Mouse (Mus musculus): ENCODE data around the gene Gm21985. TPM values are rescaled to one million over a fixed set of nuclear protein-coding genes. Genes with fewer than 3 reads are reported as not detected.

Gene Gm21985
- total and polyA plus RNA-seq, 3 experiments, result 0.42 to 1.1 TPM; not detected in 1

GRCm38 (mm10) chr2:112266780-112267179, 666 bp downstream of the Gm21985 start:
- no peaks in the 10 kb centered on the region for H3K27me3 ChIP-seq (ENCODE audit: control insufficient read depth, insufficient read depth, low read length)
- TF ChIP-seq CTCF (IDR thresholded peaks at IDR 0.05), result no peak
- TF ChIP-seq EP300 (IDR thresholded peaks at IDR 0.05; ENCODE audit: insufficient read depth, low read depth, low read length), result no peak
- no peak for TF ChIP-seq POLR2A (IDR thresholded peaks at IDR 0.05; ENCODE audit: insufficient read depth, low read depth, low read length)
- 1% methylated on average over 10 of the region's 10 CpGs for WGBS
- H3K4me3 ChIP-seq, result peak overlapping the region; percentile 67
- no peaks in the 10 kb centered on the region; the same call in 1 of the 2 replicates for H3K79me2 ChIP-seq (replicated peaks; ENCODE audit: control insufficient read depth, insufficient read depth, low read length)
- H3K27ac ChIP-seq, result peak overlapping the region; percentile 99
- H3K4me1 ChIP-seq (ENCODE audit: control insufficient read depth, insufficient read depth, low read length), result peaks cover 8% of the 10 kb centered on the region
- peak; percentile 54 for DNase-seq
- intact Hi-C loops (cut with DNase I), result loop anchor here (2.0 to 10.0 kb wide), 4 partner anchors 16 to 218 kb away; partner anchors contain the start of genes Chrm5 and Emc7
- H3K36me3 ChIP-seq (ENCODE audit: control insufficient read depth, insufficient read depth, low read length), result peaks cover 13% of the 10 kb centered on the region
- H3K9ac ChIP-seq (ENCODE audit: low read depth, low read length), result peak overlapping the region; percentile 75

GRCm38 (mm10) chr2:112267547-112268269, 1.6 kb downstream of the Gm21985 start:
- Histone ChIP-seq H3K4me1 (ENCODE audit: control insufficient read depth, insufficient read depth, low read length) (peaks cover 8% of the 10 kb centered on the region), H3K27me3 (ENCODE audit: control insufficient read depth, insufficient read depth, low read length) (no peaks in the 10 kb centered on the region), H3K9ac (ENCODE audit: low read depth, low read length) (no peak overlapping the region), H3K36me3 (ENCODE audit: control insufficient read depth, insufficient read depth, low read length) (peaks cover 16% of the 10 kb centered on the region), H3K79me2 (replicated peaks; ENCODE audit: control insufficient read depth, insufficient read depth, low read length) (no peaks in the 10 kb centered on the region; the same call in 1 of the 2 replicates), H3K4me3 (peak overlapping the region; percentile 67), H3K27ac (peak overlapping the region; percentile 99)
- TF ChIP-seq POLR2A (IDR thresholded peaks at IDR 0.05; ENCODE audit: insufficient read depth, low read depth, low read length), result no peak
- TF ChIP-seq EP300 (IDR thresholded peaks at IDR 0.05; ENCODE audit: insufficient read depth, low read depth, low read length), result no peak
- 12% methylated on average over 8 of the region's 8 CpGs for WGBS
- intact Hi-C loops (cut with DNase I), result loop anchor here (2.0 to 10.0 kb wide), 4 partner anchors 15 to 217 kb away; partner anchors contain the start of genes Chrm5 and Emc7
- no peak for DNase-seq

DNA sequence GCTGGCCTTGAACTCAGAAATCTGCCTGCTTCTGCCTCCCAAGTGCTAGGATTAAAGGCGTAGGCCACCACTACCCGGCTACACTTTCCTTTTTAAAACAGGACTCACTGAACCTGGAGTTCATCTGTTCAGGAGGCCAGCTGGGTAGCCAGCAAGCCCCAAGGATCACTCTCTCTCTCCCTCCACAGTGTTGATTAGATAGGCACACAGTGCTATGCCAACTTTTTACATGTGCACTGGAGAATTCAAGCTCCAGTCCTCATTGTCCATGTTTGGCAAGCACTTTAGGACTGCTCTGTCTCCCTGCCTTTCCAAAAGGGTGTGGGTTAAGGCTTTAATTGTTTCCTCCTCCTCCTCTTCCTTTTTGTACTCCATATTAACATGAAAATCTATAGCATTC, 3.9 kb downstream of the Gm21985 start:
- Histone ChIP-seq H3K27me3 (ENCODE audit: control insufficient read depth, insufficient read depth, low read length) (no peaks in the 10 kb centered on the region), H3K27ac (peak overlapping the region; percentile 30), H3K79me2 (replicated peaks; ENCODE audit: control insufficient read depth, insufficient read depth, low read length) (peaks cover 2% of the 10 kb centered on the region; the same call in 1 of the 2 replicates), H3K36me3 (ENCODE audit: control insufficient read depth, insufficient read depth, low read length) (peaks cover 16% of the 10 kb centered on the region), H3K9ac (ENCODE audit: low read depth, low read length) (no peak overlapping the region), H3K4me3 (no peak overlapping the region), H3K4me1 (ENCODE audit: control insufficient read depth, insufficient read depth, low read length) (peaks cover 9% of the 10 kb centered on the region)
- DNase-seq, result peak in 1 of 2 experiments; percentile 46
- TF ChIP-seq EP300 (IDR thresholded peaks at IDR 0.05; ENCODE audit: insufficient read depth, low read depth, low read length) (no peak), POLR2A (IDR thresholded peaks at IDR 0.05; ENCODE audit: insufficient read depth, low read depth, low read length) (no peak), CTCF (IDR thresholded peaks at IDR 0.05) (no peak)
- intact Hi-C loops (cut with DNase I), result no loop called here
- 34% methylated on average over 2 of the region's 2 CpGs for WGBS

- TF ChIP-seq POLR2A (IDR thresholded peaks at IDR 0.05; ENCODE audit: insufficient read depth, low read depth, low read length) (no peak), EP300 (IDR thresholded peaks at IDR 0.05; ENCODE audit: insufficient read depth, low read depth, low read length) (no peak), CTCF (IDR thresholded peaks at IDR 0.05) (no peak)
- peaks cover 9% of the 10 kb centered on the region for H3K4me1 ChIP-seq (ENCODE audit: control insufficient read depth, insufficient read depth, low read length)
- H3K36me3 ChIP-seq (ENCODE audit: control insufficient read depth, insufficient read depth, low read length), result peaks cover 16% of the 10 kb centered on the region
- no peak for DNase-seq
- H3K27ac ChIP-seq, result no peak overlapping the region
- peaks cover 3% of the 10 kb centered on the region; the same call in 1 of the 2 replicates for H3K79me2 ChIP-seq (replicated peaks; ENCODE audit: control insufficient read depth, insufficient read depth, low read length)
- WGBS, result 89% methylated on average over 2 of the region's 2 CpGs
- no peak overlapping the region for H3K9ac ChIP-seq (ENCODE audit: low read depth, low read length)
- intact Hi-C loops (cut with DNase I), result no loop called here
- H3K27me3 ChIP-seq (ENCODE audit: control insufficient read depth, insufficient read depth, low read length), result no peaks in the 10 kb centered on the region
- H3K4me3 ChIP-seq, result no peak overlapping the region
Observed at GRCm38 (mm10) chr2:112272909-112273308, 6.8 kb downstream of the Gm21985 start.

DNA sequence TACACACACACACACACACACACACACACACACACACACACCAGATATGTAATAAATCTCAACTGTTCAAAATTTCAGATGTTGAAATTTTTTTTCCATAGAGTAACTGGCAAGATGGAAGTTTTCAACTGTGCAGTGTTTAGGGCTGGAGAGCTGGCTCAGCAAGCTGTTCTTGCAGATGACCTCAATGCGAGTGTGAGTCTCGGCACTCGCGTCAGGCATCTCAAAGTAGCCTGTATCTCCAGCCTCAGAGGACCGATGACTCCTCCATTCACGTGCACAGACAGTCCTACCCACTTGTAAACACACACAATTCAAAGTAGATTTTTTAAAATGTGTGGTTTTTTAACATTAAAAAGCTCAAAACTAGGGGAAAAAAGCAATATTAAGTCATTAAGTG, 7.4 kb downstream of the Gm21985 start:
- H3K27ac ChIP-seq, result no peak overlapping the region
- intact Hi-C loops (cut with DNase I), result no loop called here
- no peaks in the 10 kb centered on the region for H3K27me3 ChIP-seq (ENCODE audit: control insufficient read depth, insufficient read depth, low read length)
- 56% methylated on average over 6 of the region's 6 CpGs for WGBS
- H3K9ac ChIP-seq (ENCODE audit: low read depth, low read length), result no peak overlapping the region
- peaks cover 7% of the 10 kb centered on the region for H3K4me1 ChIP-seq (ENCODE audit: control insufficient read depth, insufficient read depth, low read length)
- DNase-seq, result no peak
- TF ChIP-seq CTCF (IDR thresholded peaks at IDR 0.05), result no peak
- no peak for TF ChIP-seq EP300 (IDR thresholded peaks at IDR 0.05; ENCODE audit: insufficient read depth, low read depth, low read length)
- TF ChIP-seq POLR2A (IDR thresholded peaks at IDR 0.05; ENCODE audit: insufficient read depth, low read depth, low read length), result no peak
- peaks cover 3% of the 10 kb centered on the region; the same call in 1 of the 2 replicates for H3K79me2 ChIP-seq (replicated peaks; ENCODE audit: control insufficient read depth, insufficient read depth, low read length)
- no peak overlapping the region for H3K4me3 ChIP-seq
- H3K36me3 ChIP-seq (ENCODE audit: control insufficient read depth, insufficient read depth, low read length), result peaks cover 14% of the 10 kb centered on the region

- no peak for TF ChIP-seq POLR2A (IDR thresholded peaks at IDR 0.05; ENCODE audit: insufficient read depth, low read depth, low read length)
- no peak for TF ChIP-seq EP300 (IDR thresholded peaks at IDR 0.05; ENCODE audit: insufficient read depth, low read depth, low read length)
- TF ChIP-seq CTCF (IDR thresholded peaks at IDR 0.05), result no peak
- intact Hi-C loops (cut with DNase I), result no loop called here
- Histone ChIP-seq H3K36me3 (ENCODE audit: control insufficient read depth, insufficient read depth, low read length) (peaks cover 2% of the 10 kb centered on the region), H3K79me2 (replicated peaks; ENCODE audit: control insufficient read depth, insufficient read depth, low read length) (0 out of 2 replicates have a peak, but pooled peaks cover 3% of the 10 kb centered on the region), H3K4me1 (ENCODE audit: control insufficient read depth, insufficient read depth, low read length) (peaks cover 2% of the 10 kb centered on the region), H3K27ac (no peak overlapping the region), H3K9ac (ENCODE audit: low read depth, low read length) (no peak overlapping the region), H3K27me3 (ENCODE audit: control insufficient read depth, insufficient read depth, low read length) (no peaks in the 10 kb centered on the region), H3K4me3 (no peak overlapping the region)
- 93% methylated on average over 3 of the region's 3 CpGs for WGBS
- no peak for DNase-seq
Observed at GRCm38 (mm10) chr2:112276870-112277269, 10.8 kb downstream of the Gm21985 start.

Measured in heart, adult 2 months (tissue).